Mouse (Mus musculus) liver, embryonic 12.5 days (tissue): Measurements from ENCODE around the gene Nudc. TPM values are rescaled to one million over a fixed set of nuclear protein-coding genes. Genes with fewer than 3 reads are reported as not detected.
"Not testable (repeated sequence)": the region's sequence is repeated elsewhere in the genome, so short reads cannot be mapped to it uniquely, and the experiment has no call there.

Experiments used
- ATAC-seq: fragments of 200-750 bp; cut with Nextera tagmentation; 2 replicates; pipeline ENCODE4 v1.8.0; 2017; ENCODE audit warnings: moderate number of reproducible peaks, mild to moderate bottlenecking, moderate library complexity
- H3K27ac ChIP-seq: fragments of 300-500 bp; sonication (generic); 2 replicates; pipeline ENCODE4 v1.5.1; 2016; ENCODE audit warnings: mild to moderate bottlenecking
- H3K27me3 ChIP-seq: fragments of 300-500 bp; sonication (generic); replicated peaks from 2 replicates; pipeline ENCODE4 v1.6.1; 2016; ENCODE audit warnings: mild to moderate bottlenecking, moderate library complexity
- H3K36me3 ChIP-seq: fragments of 300-500 bp; sonication (generic); 2 replicates; pipeline ENCODE4 v1.6.1; 2016; ENCODE audit warnings: mild to moderate bottlenecking, moderate library complexity
- H3K4me1 ChIP-seq: fragments of 300-500 bp; sonication (generic); 2 replicates; pipeline ENCODE4 v1.6.1; 2016
- H3K4me2 ChIP-seq: fragments of 300-500 bp; sonication (generic); 2 replicates; pipeline ENCODE4 v1.6.1; 2016; ENCODE audit warnings: mild to moderate bottlenecking, moderate library complexity
- H3K4me3 ChIP-seq: fragments of 300-500 bp; sonication (generic); 2 replicates; pipeline ENCODE4 v1.5.1; 2016; ENCODE audit warnings: mild to moderate bottlenecking, moderate library complexity
- H3K9ac ChIP-seq: fragments of 300-500 bp; sonication (generic); 2 replicates; pipeline ENCODE4 v1.6.1; 2016; ENCODE audit warnings: mild to moderate bottlenecking, moderate library complexity
- H3K9me3 ChIP-seq: fragments of 300-500 bp; sonication (generic); replicated peaks from 2 replicates; pipeline ENCODE4 v1.6.1; 2016; ENCODE audit warnings: mild to moderate bottlenecking, moderate library complexity
- whole genome bisulfite sequencing: fragments of 180-500 bp; shearing (Covaris S2); methylation state at CpG from one replicate; pipeline ENCODE4 v1.1.7; 2016; ENCODE audit not compliant: insufficient replicate concordance; 5-methylcytosine and 5-hydroxymethylcytosine counted together
- polyA plus RNA-seq: library from polyadenylated mRNA; unstranded; fragments of >200 nt; fragmentation: Nextera tagmentation; extraction: Ambion mirVana; gene quantifications from 2 replicates; pipeline ENCODE4 v1.2.1, GENCODE M21; 2016

Gene Nudc
- polyA plus RNA-seq, 1 experiment from 2014 or later: 299 TPM

DNA sequence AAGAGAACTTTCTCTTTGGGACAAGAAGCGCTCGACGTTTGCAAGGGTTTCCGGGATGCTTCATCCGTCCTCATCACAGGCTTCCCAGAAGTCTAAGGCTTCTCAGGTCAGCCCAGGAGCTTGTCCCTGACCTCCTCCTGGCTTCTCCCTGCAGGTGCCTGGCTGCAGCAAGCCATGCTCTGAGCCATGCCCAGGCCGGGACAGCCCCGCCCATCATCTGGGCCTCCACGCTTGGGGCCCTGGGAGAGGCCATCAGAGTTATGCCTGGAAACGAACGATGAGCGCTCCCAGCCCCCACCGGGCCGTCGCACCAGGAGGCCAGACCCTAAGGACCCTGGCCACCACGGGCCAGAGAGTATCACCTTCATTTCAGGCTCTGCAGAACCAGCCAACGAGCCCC lies 18.0 kb downstream of the Nudc start:
- H3K27me3 ChIP-seq: peaks cover 3% of the 10 kb centered on the region; the same call in 1 of the 2 replicates
- ATAC-seq: no peak
- no peak overlapping the region for H3K4me2 ChIP-seq
- no peak overlapping the region for H3K4me3 ChIP-seq
- peaks cover 5% of the 10 kb centered on the region; the same call in 1 of the 2 replicates for H3K4me1 ChIP-seq
- WGBS: 66% methylated on average over 16 of the region's 16 CpGs
- no peaks in the 10 kb centered on the region for H3K9me3 ChIP-seq
- peaks cover 47% of the 10 kb centered on the region for H3K36me3 ChIP-seq
- H3K9ac ChIP-seq: no peak overlapping the region
- no peak overlapping the region for H3K27ac ChIP-seq

DNA sequence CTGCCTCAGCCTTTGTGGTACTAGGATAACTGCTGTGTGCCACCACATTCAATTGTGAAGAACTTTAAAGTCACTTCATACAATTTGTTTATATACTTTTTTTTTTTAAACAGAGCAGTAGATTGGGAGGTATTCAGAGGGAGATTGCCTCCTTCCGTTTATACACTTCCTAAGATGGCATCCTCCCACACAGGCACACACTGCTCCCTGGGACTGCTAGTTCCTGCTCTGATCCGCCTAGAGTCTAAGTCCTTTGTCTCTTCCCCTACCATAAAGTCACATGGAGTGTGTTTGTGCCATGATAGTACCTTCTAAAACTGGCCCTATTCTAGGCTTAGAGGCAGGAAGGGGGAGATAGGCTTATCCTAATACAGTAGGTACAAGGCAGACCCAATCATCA lies 24.3 kb downstream of the Nudc start:
- H3K4me1 ChIP-seq: peaks cover 9% of the 10 kb centered on the region; the same call in 1 of the 2 replicates
- 40% methylated on average over 2 of the region's 2 CpGs for WGBS
- peaks cover 63% of the 10 kb centered on the region for H3K27me3 ChIP-seq
- H3K36me3 ChIP-seq: no peaks in the 10 kb centered on the region
- ATAC-seq: no peak
- H3K4me2 ChIP-seq: no peak overlapping the region
- H3K27ac ChIP-seq: no peak overlapping the region
- no peaks in the 10 kb centered on the region for H3K9me3 ChIP-seq
- H3K4me3 ChIP-seq: no peak overlapping the region
- H3K9ac ChIP-seq: no peak overlapping the region

DNA sequence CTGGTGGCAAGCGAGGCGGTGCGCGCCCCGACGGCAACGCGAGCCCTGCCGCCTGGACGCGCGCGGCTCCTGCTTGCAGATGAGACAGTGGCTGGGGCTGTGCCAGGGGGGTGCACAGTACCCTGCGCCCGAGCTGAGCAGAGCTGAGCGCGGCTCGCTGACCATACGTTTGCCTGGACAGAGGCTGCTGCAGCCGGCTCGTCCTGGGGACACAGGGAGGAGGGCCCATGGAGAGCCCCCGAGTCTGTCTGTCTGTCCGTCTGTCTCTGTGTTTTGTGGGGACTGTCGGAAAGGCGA lies 26.5 kb downstream of the Nudc start:
- H3K9ac ChIP-seq: no peak overlapping the region
- 13% methylated on average over 24 of the region's 25 CpGs for WGBS
- no peaks in the 10 kb centered on the region for H3K9me3 ChIP-seq
- peaks cover 9% of the 10 kb centered on the region; the same call in 1 of the 2 replicates for H3K4me1 ChIP-seq
- H3K36me3 ChIP-seq: no peaks in the 10 kb centered on the region
- ATAC-seq: no peak
- peaks cover 73% of the 10 kb centered on the region for H3K27me3 ChIP-seq
- H3K4me3 ChIP-seq: peak overlapping the region; percentile 49
- peak overlapping the region; percentile 63 for H3K4me2 ChIP-seq
- no peak overlapping the region for H3K27ac ChIP-seq

DNA sequence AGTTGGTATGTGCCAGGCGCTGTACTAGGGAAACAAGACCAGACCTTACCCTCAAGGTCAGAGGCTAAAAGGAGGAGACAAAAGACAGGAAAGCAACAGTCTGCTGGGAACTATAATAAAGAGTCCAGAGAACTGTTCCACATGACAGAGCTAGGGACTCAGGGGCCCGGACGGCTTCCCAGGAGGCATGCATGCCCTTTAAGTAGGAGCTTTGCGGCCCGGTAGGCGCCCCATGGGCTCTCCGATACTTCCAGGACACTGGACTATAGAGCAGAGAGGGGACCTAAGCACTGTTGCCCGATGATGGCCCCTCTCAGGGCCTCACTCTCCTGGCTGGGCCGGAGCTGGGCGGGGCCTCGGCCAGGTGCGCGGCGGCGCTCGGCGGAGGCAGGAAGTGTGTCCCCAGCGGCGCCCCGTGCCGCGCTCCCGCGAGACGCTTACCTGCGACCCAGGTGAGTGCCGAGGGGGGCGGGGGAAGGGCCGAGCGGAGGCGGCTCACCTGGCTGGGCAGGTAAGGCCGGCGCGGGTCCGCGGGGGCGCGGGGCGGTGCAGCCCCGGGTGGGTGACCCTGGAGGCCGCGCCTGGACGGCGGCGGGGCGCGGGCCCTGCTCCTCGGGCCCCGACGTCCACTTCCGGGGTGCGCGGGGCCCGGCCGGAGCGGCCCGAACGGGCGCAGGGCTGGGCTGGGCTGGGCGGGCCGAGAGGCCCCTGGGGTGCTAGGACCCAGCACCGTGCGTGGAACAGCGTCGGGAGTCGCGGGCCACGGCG lies 27.0 kb downstream of the Nudc start, which contains the start of gene Kdf1:
Gene Kdf1, plus strand, starts transcription at position 363 of the 768 bp plus-strand sequence.
- Histone ChIP-seq H3K4me1 (peaks cover 9% of the 10 kb centered on the region; the same call in 1 of the 2 replicates), H3K9me3 (no peaks in the 10 kb centered on the region), H3K27ac (no peak within 1 kb of the TSS), H3K4me2 (peak within 1 kb of the TSS; percentile 63), H3K9ac (no peak within 1 kb of the TSS), H3K27me3 (peaks cover 73% of the 10 kb centered on the region), H3K36me3 (no peaks in the 10 kb centered on the region), H3K4me3 (peak within 1 kb of the TSS; percentile 49)
- ATAC-seq: no peak
- WGBS: 6% methylated on average over 54 of the region's 69 CpGs

DNA sequence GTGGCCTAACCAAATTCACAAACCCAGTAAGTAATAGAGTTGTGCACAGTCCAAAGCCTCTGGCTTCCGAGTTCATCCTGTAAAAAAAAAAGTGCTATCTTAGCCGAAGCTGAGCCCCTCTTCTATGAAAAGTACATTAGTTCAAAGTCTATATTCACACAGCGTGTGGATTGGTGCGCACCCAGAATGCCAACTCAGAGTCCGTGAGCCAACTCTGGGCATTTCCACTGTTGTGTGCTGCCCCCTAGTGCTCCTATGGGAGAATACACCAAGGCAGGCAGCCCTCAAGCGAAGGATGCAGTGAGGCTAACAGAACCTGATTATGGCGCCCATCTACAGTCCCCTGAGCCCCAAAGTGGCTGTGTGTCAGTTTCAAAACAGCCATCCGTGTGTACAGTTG lies 32.8 kb downstream of the Nudc start:
- Histone ChIP-seq H3K9me3 (no peaks in the 10 kb centered on the region), H3K36me3 (no peaks in the 10 kb centered on the region), H3K9ac (no peak overlapping the region), H3K4me1 (no peaks in the 10 kb centered on the region), H3K27me3 (peaks cover 62% of the 10 kb centered on the region), H3K27ac (no peak overlapping the region), H3K4me3 (no peak overlapping the region), H3K4me2 (no peak overlapping the region)
- WGBS: 7% methylated on average over 8 of the region's 8 CpGs
- ATAC-seq: peak; percentile 49; the same call in 1 of the 2 replicates

DNA sequence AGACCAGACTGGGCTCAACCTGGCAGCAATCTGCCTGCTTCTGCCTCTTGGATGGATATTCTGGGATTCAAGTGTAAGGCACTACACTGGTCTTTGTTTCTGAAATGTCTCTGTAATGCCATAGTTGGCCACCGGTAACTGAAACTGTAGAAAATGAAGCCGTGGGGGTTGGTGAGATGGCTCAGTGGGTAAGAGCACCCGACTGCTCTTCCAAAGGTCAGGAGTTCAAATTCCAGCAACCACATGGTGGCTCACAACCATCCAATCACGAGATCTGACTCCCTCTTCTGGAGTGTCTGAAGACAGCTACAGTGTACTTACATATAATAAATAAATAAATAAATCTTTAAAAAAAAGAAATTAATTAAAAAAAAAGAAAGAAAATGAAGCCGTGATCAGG lies 33.3 kb downstream of the Nudc start:
- not testable (repeated sequence) for H3K36me3 ChIP-seq, H3K4me2 ChIP-seq, H3K4me3 ChIP-seq, H3K27ac ChIP-seq, ATAC-seq, H3K4me1 ChIP-seq, H3K9ac ChIP-seq, H3K9me3 ChIP-seq
- WGBS: 55% methylated on average over 5 of the region's 5 CpGs
- H3K27me3 ChIP-seq: peaks cover 62% of the 10 kb centered on the region

DNA sequence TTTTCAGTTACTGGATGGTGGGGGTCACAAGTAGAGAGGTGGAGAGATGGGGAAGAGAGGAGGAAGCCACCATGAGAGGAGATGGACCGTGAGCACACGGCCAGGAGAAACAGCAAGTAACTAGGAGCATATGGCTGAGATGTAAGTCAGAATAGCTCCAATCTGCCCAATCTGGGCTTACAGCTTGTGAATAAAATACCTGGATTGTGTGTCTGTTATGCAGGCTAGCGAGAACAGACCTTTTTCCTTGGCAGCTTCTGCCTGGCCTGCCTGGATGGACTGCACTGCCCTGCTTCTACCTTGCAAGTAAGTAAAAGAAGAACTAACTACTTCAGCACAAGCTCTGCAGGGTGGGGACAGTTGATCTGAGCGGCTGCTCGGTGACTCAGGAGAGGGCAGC lies 34.7 kb downstream of the Nudc start:
- no peak overlapping the region for H3K9ac ChIP-seq
- no peak overlapping the region for H3K27ac ChIP-seq
- WGBS: 53% methylated on average over 5 of the region's 5 CpGs
- H3K9me3 ChIP-seq: no peaks in the 10 kb centered on the region
- H3K4me2 ChIP-seq: no peak overlapping the region
- H3K27me3 ChIP-seq: peaks cover 63% of the 10 kb centered on the region
- H3K36me3 ChIP-seq: no peaks in the 10 kb centered on the region
- no peak for ATAC-seq
- H3K4me1 ChIP-seq: 0 out of 2 replicates have a peak, but pooled peaks cover 2% of the 10 kb centered on the region
- no peak overlapping the region for H3K4me3 ChIP-seq

DNA sequence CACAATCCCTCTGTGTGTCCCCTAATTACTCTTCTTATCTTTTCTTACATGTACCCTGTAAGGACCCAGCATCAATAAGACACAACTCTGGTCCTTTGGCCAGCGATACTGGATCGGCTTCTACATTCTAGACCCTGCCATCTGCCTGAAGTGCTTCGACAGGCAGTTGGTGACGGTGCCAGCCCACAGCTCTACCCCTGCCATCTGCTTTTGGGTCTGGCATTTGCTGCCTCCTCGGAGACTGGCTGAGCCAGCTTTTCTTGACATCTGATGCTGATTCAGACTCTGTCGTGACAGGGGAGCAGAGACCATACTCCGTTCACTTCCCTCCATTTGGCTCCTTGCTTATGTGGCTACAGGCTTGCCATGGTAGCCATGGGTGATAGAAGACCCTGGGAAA lies 36.8 kb downstream of the Nudc start:
- 0 out of 2 replicates have a peak, but pooled peaks cover 2% of the 10 kb centered on the region for H3K4me1 ChIP-seq
- no peak overlapping the region for H3K4me3 ChIP-seq
- no peak overlapping the region for H3K27ac ChIP-seq
- no peak overlapping the region for H3K4me2 ChIP-seq
- H3K27me3 ChIP-seq: peaks cover 76% of the 10 kb centered on the region
- WGBS: 77% methylated on average over 7 of the region's 7 CpGs
- H3K9ac ChIP-seq: no peak overlapping the region
- no peaks in the 10 kb centered on the region for H3K36me3 ChIP-seq
- ATAC-seq: no peak
- no peaks in the 10 kb centered on the region for H3K9me3 ChIP-seq

DNA sequence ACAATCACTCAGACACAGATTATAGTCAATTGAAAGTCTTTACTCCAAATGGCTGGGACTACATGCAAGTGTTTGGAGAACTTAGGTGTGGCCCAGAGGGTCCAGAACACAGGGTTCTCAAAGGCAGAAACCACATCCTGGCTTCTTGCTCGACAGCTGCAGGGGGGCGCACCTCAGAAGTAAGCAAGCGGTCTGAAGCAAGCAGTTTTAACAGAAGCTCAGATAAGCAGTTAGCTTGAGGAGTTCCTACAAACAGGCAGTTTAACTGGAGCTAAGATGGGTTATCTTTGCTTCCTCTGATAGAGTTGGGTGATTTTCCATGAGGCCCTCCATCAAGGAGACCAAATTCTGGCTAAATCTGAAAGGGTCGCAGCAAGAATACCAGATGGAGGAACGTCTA lies 39.2 kb downstream of the Nudc start:
- H3K4me3 ChIP-seq: no peak overlapping the region
- H3K4me2 ChIP-seq: no peak overlapping the region
- no peaks in the 10 kb centered on the region for H3K9me3 ChIP-seq
- no peaks in the 10 kb centered on the region for H3K36me3 ChIP-seq
- H3K4me1 ChIP-seq: 0 out of 2 replicates have a peak, but pooled peaks cover 2% of the 10 kb centered on the region
- H3K27me3 ChIP-seq: peaks cover 94% of the 10 kb centered on the region
- H3K9ac ChIP-seq: no peak overlapping the region
- no peak for ATAC-seq
- WGBS: 31% methylated on average over 5 of the region's 5 CpGs
- no peak overlapping the region for H3K27ac ChIP-seq

DNA sequence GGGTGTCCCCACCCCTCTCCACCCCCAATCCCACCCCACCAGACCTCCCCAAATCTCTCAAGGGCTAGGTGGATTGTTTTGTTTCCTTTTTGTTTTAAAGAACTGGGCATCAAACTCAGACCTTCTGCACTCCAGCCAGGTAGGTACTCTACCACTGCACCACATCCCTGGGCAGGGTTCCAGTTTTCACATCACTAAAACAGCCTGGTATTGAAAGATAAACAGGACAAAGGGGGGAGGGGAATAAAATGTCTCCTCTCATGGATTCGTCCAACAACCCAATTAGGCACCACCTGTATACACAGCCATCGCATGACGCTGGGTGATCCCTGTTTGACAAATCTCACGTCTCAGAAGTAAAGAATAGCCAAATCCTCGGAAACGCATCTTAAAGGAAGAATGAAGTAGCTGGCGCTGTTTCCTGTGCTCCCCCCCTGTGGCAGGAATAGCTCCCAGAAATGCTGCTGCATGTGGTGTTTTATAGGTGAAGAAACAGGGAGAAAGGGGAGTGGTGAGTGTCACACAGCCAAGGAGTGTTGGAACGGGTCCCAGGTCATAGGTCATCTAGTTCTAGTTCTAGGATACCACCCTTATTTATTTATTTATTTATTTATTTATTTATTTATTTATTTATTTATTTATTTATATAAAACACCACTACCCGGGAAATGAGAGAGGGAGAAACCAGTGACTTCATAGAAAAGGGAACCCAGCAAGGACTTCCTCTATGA lies 40.9 kb downstream of the Nudc start:
- no peak overlapping the region for H3K9ac ChIP-seq
- H3K9me3 ChIP-seq: no peaks in the 10 kb centered on the region
- WGBS: 52% methylated on average over 9 of the region's 9 CpGs
- H3K4me2 ChIP-seq: no peak overlapping the region
- no peaks in the 10 kb centered on the region for H3K36me3 ChIP-seq
- no peak overlapping the region for H3K27ac ChIP-seq
- 0 out of 2 replicates have a peak, but pooled peaks cover 2% of the 10 kb centered on the region for H3K4me1 ChIP-seq
- ATAC-seq: no peak
- peaks cover 95% of the 10 kb centered on the region for H3K27me3 ChIP-seq
- no peak overlapping the region for H3K4me3 ChIP-seq

DNA sequence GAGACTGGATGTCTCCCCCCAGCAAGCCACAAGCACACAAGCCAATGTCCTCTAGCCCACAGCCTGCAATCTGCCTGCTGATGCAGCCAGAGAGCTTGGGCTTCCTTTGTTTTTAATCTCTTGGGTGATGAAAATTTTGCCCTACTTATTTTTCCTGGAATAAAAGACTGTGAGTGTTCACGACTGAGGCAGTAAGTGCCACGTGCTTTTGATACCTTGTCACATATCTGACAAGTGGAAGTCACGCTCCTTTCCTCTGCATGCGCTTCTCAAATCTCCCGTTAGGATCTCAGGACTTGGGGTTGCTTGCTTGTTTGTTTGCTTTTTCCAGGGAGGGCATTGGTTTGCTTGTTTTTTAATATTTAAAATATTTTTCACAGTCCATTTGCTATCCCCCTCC lies 41.5 kb downstream of the Nudc start:
- no peak overlapping the region for H3K4me2 ChIP-seq
- 0 out of 2 replicates have a peak, but pooled peaks cover 2% of the 10 kb centered on the region for H3K4me1 ChIP-seq
- peaks cover 98% of the 10 kb centered on the region for H3K27me3 ChIP-seq
- no peak overlapping the region for H3K4me3 ChIP-seq
- no peak overlapping the region for H3K27ac ChIP-seq
- H3K36me3 ChIP-seq: no peaks in the 10 kb centered on the region
- no peaks in the 10 kb centered on the region for H3K9me3 ChIP-seq
- 36% methylated on average over 5 of the region's 5 CpGs for WGBS
- no peak for ATAC-seq
- H3K9ac ChIP-seq: no peak overlapping the region

DNA sequence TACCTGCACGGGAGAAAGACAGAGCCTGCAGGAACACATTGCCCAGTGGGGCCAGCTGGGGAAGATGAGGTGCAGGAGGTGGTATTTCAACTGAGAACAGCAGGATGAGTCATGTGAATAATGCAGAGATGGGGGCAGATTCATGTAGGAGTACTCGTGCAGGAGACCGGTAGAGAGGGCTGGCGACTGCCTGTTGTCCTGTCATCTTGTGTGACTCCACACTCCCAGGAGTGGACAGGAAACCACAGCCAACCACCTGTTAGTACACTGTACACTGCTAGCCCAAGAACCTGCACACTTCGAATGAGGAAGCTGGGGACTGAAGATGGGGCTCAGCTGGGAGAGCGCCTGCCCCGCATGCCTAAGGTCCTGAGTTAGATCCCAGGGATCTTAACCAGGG lies 44.3 kb downstream of the Nudc start:
- H3K9ac ChIP-seq: no peak overlapping the region
- H3K27ac ChIP-seq: no peak overlapping the region
- ATAC-seq: no peak
- H3K4me2 ChIP-seq: no peak overlapping the region
- H3K36me3 ChIP-seq: no peaks in the 10 kb centered on the region
- H3K9me3 ChIP-seq: no peaks in the 10 kb centered on the region
- H3K4me3 ChIP-seq: no peak overlapping the region
- 31% methylated on average over 7 of the region's 7 CpGs for WGBS
- peaks cover 98% of the 10 kb centered on the region for H3K27me3 ChIP-seq
- H3K4me1 ChIP-seq: peaks cover 16% of the 10 kb centered on the region
